ENCODE assay signal across 22 mouse cellular contexts in genomic region chr6:72141191-72141590, GRCm38 (mm10). TPM values are rescaled to one million over a fixed set of nuclear protein-coding genes. Genes with fewer than 3 reads are reported as not detected.
DNase-seq lines count a peak whose midpoint lies in the region; ATAC-seq and TF ChIP-seq lines count a peak whose summit lies in the region.
"Had no signal": no experiment of that assay in that cellular context is flagged by ENCODE, and none has a peak within 500 bp of the region (broad histone marks: within the 10 kb centered on the region; RNA-seq: fewer than 3 reads in every experiment).

No protein-coding gene starts in this region.

- no peaks in the 10 kb centered on the region for H3K79me2 ChIP-seq in liver, adult 2 months (ENCODE audit: control insufficient read depth, insufficient read depth, low read length)

- H3K36me3 ChIP-seq in liver, adult 2 months (ENCODE audit: control insufficient read depth, insufficient read depth, low read length), result peaks cover 48% of the 10 kb centered on the region
- peaks cover 83% of the 10 kb centered on the region for H3K36me3 ChIP-seq in liver, embryonic 12.5 days

- TF ChIP-seq CTCF in liver, adult 2 months (IDR thresholded peaks at IDR 0.05; ENCODE audit: low read depth, low read length), result no peak

- DNase-seq in adrenal gland, adult 2 months, result peak; percentile 73
- no peak for DNase-seq in adrenal gland, adult 18-20 months (ENCODE audit: low spot score in 2 of 2)
- DNase-seq in liver, adult 2 months (ENCODE audit: extremely low read depth, low read depth, low spot score), result peak; percentile 99
- peak; percentile 73 for DNase-seq in adrenal gland, adult 8-10 months
- peak; percentile 44 for DNase-seq in brain, adult 2 months (ENCODE audit: low read depth, low spot score)
- DNase-seq in frontal cortex, postnatal 10 days (ENCODE audit: low spot score in 2 of 2), result no peak
- DNase-seq: cerebellum, adult 11-12 months; cerebellum, postnatal 14 days; gastrocnemius, postnatal 14 days; kidney, adult 2 months; kidney, postnatal 25 days had no signal

- WGBS in liver, adult 2 months, result 9% methylated on average over 10 of the region's 10 CpGs
- 63% methylated on average over 10 of the region's 10 CpGs for WGBS in liver, embryonic 12.5 days (ENCODE audit: insufficient replicate concordance)

- peak overlapping the region; percentile 68 for H3K27ac ChIP-seq in liver, adult 2 months (replicated peaks; ENCODE audit: insufficient read depth, low read depth, low read length)
- H3K27ac ChIP-seq in liver, embryonic 12.5 days, result no peak overlapping the region; the same call in 1 of the 2 replicates
- H3K27ac ChIP-seq: hindbrain, embryonic 12.5 days; lung, embryonic 15.5 days; midbrain, embryonic 12.5 days; stomach, embryonic 15.5 days had no signal

- no peak overlapping the region for H3K4me3 ChIP-seq in liver, adult 2 months (ENCODE audit: insufficient read depth, low read depth, low read length)
- no peak overlapping the region for H3K4me3 ChIP-seq in liver, embryonic 12.5 days
- H3K4me3 ChIP-seq: embryonic facial prominence, embryonic 13.5 days; hindbrain, embryonic 12.5 days; limb, embryonic 15.5 days; lung, embryonic 15.5 days; midbrain, embryonic 12.5 days; stomach, embryonic 15.5 days had no signal

- no peak for ATAC-seq in liver, embryonic 12.5 days
- ATAC-seq: CD4-positive, CD25-positive, alpha-beta regulatory T cell, adult 4 months; forebrain, embryonic 14.5 days; Patski had no signal

- no peak for TF ChIP-seq POLR2A in liver, adult 2 months (IDR thresholded peaks at IDR 0.05; ENCODE audit: extremely low read depth, insufficient read depth, low read length)

- no peak overlapping the region for H3K4me2 ChIP-seq in liver, embryonic 12.5 days
- H3K4me2 ChIP-seq: embryonic facial prominence, embryonic 13.5 days; heart, embryonic 11.5 days; hindbrain, embryonic 12.5 days; limb, embryonic 15.5 days; lung, embryonic 15.5 days; midbrain, embryonic 12.5 days; stomach, embryonic 15.5 days had no signal

- no peak overlapping the region; the same call in 1 of the 2 replicates for H3K9ac ChIP-seq in liver, adult 2 months (ENCODE audit: low read depth, low read length)
- H3K9ac ChIP-seq in liver, embryonic 12.5 days, result no peak overlapping the region
- H3K9ac ChIP-seq: embryonic facial prominence, embryonic 13.5 days; hindbrain, embryonic 12.5 days; limb, embryonic 15.5 days; lung, embryonic 15.5 days; midbrain, embryonic 12.5 days; stomach, embryonic 15.5 days had no signal

- no peaks in the 10 kb centered on the region for H3K27me3 ChIP-seq in liver, adult 2 months (ENCODE audit: control insufficient read depth, insufficient read depth, low read length)
- no peaks in the 10 kb centered on the region for H3K27me3 ChIP-seq in liver, embryonic 12.5 days (replicated peaks)
- H3K27me3 ChIP-seq: embryonic facial prominence, embryonic 13.5 days; hindbrain, embryonic 12.5 days; limb, embryonic 15.5 days; lung, embryonic 15.5 days; midbrain, embryonic 12.5 days; Patski; stomach, embryonic 15.5 days had no signal

- H3K9me3 ChIP-seq in liver, embryonic 12.5 days (replicated peaks), result no peaks in the 10 kb centered on the region
- H3K9me3 ChIP-seq: embryonic facial prominence, embryonic 13.5 days; hindbrain, embryonic 12.5 days; limb, embryonic 15.5 days; lung, embryonic 15.5 days; midbrain, embryonic 12.5 days; stomach, embryonic 15.5 days had no signal

- peaks cover 35% of the 10 kb centered on the region for H3K4me1 ChIP-seq in liver, adult 2 months (ENCODE audit: control insufficient read depth, insufficient read depth, low read length)
- H3K4me1 ChIP-seq in liver, embryonic 12.5 days, result peaks cover 29% of the 10 kb centered on the region
- H3K4me1 ChIP-seq: hindbrain, embryonic 12.5 days; lung, embryonic 15.5 days; midbrain, embryonic 12.5 days; stomach, embryonic 15.5 days had no signal

RNA-seq across cellular contexts. Expression of gene St3gal5, which starts 43.8 kb away (rescaled TPM):
- total RNA-seq in adrenal gland, adult 2 months (2021), result 100 to 1,000 TPM; 137 to 188 TPM
- polyA plus RNA-seq in adrenal gland, adult 2 months (2012; rRNA removed), result 149 and 235 TPM in 2 replicates
- total RNA-seq in adrenal gland, adult 18-20 months (2021), result 100 to 1,000 TPM; 133 to 192 TPM
- 115 and 162 TPM in 2 replicates for total RNA-seq in liver, adult 2 months (2014; rRNA removed)
- polyA plus RNA-seq in liver, adult 2 months (2012; rRNA removed), result 61.4 and 133 TPM in 2 replicates
- 166 and 181 TPM in 2 replicates for polyA plus RNA-seq in liver, embryonic 12.5 days (2016; fragmentation: Nextera tagmentation; extraction: Ambion mirVana)
- total RNA-seq in adrenal gland, adult 8-10 months (2022), result 100 to 1,000 TPM; 106 to 366 (median 212) TPM

Comparison
In these comparisons a context has a peak if more than half of its experiments do, and no peak if none do; other contexts are left out.
1. DNase-seq: peak in adrenal gland, adult 2 months (single experiment), liver, adult 2 months (single experiment), adrenal gland, adult 8-10 months (single experiment) and brain, adult 2 months (single experiment); none in adrenal gland, adult 18-20 months (0 of 2) and frontal cortex, postnatal 10 days (0 of 2).